Mouse (Mus musculus) CD8-positive naive resting alpha-beta T cell, adult 2 months (primary cell): ENCODE measurements around the gene Smpdl3a.

Experiments
- DNase-seq, 2 experiments: peaks; one replicate each; pipeline ENCODE4 v3.0.0; 2022; ENCODE audit warnings: low read depth in 2 of 2, low spot score in 2 of 2

Smpdl3a gene

GRCm38 (mm10) chr10:57794018-57794417, at the start of gene Smpdl3a:
TSS of gene Smpdl3a (plus strand) at chr10:57794335.
- no peak for DNase-seq

- DNase-seq = no peak
These were observed 48.7 kb upstream of the Smpdl3a start for GRCm38 (mm10) chr10:57745452-57745851.

GRCm38 (mm10) chr10:57747127-57747526, 47.0 kb upstream of the Smpdl3a start:
- DNase-seq = no peak

GRCm38 (mm10) chr10:57753343-57753742, 40.8 kb upstream of the Smpdl3a start:
- DNase-seq = peak; percentile 37 to 56

GRCm38 (mm10) chr10:57755201-57755736, 38.9 kb upstream of the Smpdl3a start:
- DNase-seq = no peak

GRCm38 (mm10) chr10:57758999-57759398, 35.1 kb upstream of the Smpdl3a start:
- no peak for DNase-seq

GRCm38 (mm10) chr10:57760694-57761093, 33.4 kb upstream of the Smpdl3a start:
- DNase-seq = no peak

- DNase-seq = no peak
These were observed 31.1 kb upstream of the Smpdl3a start for GRCm38 (mm10) chr10:57763044-57763443.

- no peak for DNase-seq
These were observed 10.6 kb upstream of the Smpdl3a start for GRCm38 (mm10) chr10:57783289-57784130.

- no peak for DNase-seq
These were observed 9.8 kb upstream of the Smpdl3a start for GRCm38 (mm10) chr10:57784131-57784875.

- DNase-seq = no peak
These were observed 9.3 kb upstream of the Smpdl3a start, which contains the start of gene Fabp7 for GRCm38 (mm10) chr10:57784876-57785150. TSS of gene Fabp7 (plus strand) at chr10:57784881.

GRCm38 (mm10) chr10:57785552-57785951, 8.6 kb upstream of the Smpdl3a start:
- DNase-seq = no peak

- no peak for DNase-seq
These were observed 1.2 kb upstream of the Smpdl3a start for GRCm38 (mm10) chr10:57792957-57793356.

GRCm38 (mm10) chr10:57794491-57795461, 641 bp downstream of the Smpdl3a start:
- DNase-seq = peak; percentile 42 to 43

- DNase-seq = peak in 1 of 2 experiments; percentile 13
These were observed 1.4 kb downstream of the Smpdl3a start for GRCm38 (mm10) chr10:57795542-57795941.

GRCm38 (mm10) chr10:57796057-57796456, 1.9 kb downstream of the Smpdl3a start:
- DNase-seq = peak; percentile 43 to 63

- peak in 1 of 2 experiments; percentile 8 for DNase-seq
These were observed 5.4 kb downstream of the Smpdl3a start for GRCm38 (mm10) chr10:57799486-57799885.

- no peak for DNase-seq
These were observed 13.6 kb downstream of the Smpdl3a start for GRCm38 (mm10) chr10:57807754-57808153.

- no peak for DNase-seq
These were observed 18.2 kb downstream of the Smpdl3a start for GRCm38 (mm10) chr10:57812161-57812856.

- no peak for DNase-seq
These were observed 20.2 kb downstream of the Smpdl3a start for GRCm38 (mm10) chr10:57814295-57814694.
